Mouse (Mus musculus): Measurements from ENCODE around the gene Acox3.
A peak's percentile ranks its signal among the peaks of the same experiment; 100 is the strongest.

DNA sequence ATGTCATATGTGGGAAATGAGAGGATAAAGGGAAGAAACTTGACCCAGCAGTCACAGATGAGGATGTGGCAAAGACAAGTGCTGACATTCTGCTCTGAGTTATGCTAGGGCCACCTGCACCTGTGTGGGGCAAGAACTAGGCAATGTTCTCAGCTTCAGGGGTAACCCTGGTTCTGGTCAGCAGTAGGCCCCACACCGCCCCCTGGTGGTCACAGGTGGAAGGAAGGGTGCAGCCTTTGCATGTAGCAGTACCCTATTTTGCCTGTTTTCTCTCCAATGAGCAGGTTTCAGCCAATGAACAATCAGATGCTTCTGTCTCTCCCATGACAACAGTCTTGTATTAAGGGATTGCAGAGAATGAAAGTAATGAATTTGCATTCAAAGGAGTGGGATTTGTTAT is 19.4 kb upstream of the Acox3 start:
- TF ChIP-seq CTCF (IDR thresholded peaks at IDR 0.05; ENCODE audit: extremely low read depth, insufficient read depth, insufficient read length, insufficient replicate concordance) = peak; percentile 88
- TF ChIP-seq POLR2A (IDR thresholded peaks at IDR 0.05; ENCODE audit: low read depth, low read length) = no peak

Measured in spleen, adult 2 months (tissue).